Mouse (Mus musculus) NIH3T3 (cell line): ENCODE results near the gene Ppm1l.

Experiments used
- DNase-seq: peaks from one replicate; pipeline ENCODE4 v3.0.0-alpha.2; 2012; ENCODE audit warnings: low read depth

Gene Ppm1l

DNA sequence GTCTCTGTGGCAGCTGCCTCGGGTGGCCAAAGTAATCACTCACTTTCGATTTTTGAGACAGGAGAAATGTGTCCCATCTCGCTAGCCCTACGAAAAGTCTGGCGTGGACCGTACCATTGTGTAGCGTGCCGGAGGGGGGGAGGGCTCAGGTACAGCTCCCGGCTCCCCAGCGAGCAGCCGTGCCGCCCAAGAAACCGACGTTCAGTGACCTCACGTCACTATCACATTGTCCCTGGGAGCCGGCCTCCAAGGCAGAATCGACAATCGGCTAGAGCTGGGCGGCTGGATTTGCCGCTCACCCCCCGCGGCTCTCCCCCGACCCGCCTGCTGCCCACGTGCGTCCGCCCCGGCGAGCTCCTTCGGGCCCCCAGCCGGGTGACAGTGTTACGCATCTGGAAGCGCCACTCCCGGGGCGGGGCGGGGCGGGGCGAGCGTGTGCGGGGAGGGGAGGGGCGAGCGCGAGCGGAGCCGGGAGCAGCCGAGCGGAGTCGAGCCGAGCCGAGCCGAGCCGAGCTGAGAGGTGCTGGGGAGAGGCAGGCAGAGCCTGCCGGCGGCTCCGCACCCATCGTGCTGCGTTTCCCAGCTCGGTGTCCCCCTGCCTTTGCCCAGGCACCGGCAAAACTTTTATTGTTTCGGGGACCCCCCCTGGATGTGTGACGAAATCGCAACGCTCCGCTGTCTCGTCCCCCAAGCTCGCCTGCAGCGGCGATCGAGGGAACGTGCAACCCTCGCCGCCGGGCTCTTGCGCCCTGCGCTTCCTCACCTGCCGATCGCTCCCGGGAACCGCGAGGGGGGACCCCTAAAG, at the start of gene Ppm1l:
Ppm1l (plus strand) TSS at position 471 of the 805 bp plus-strand sequence.
- peak; percentile 98 for DNase-seq

DNA sequence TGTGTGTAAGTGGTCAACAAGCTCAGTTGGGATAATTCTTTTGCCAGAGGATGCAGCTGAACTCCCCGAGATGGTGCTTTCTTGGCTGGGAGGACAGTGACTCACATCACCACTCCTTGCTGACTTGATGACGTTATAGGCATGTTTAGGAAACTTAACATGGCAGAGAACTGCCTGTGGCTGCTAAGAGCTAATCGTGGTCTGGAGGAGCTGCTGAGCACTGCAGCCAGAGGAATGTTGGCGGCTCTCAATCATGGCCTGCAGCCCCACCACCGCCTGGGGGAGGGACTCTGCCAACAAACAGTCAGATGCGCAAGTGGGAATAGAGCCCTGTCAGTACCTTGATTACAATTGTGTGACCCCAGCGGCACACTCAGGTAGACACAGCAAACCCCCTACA, 44.8 kb upstream of the Ppm1l start:
- peak; percentile 92 for DNase-seq

DNA sequence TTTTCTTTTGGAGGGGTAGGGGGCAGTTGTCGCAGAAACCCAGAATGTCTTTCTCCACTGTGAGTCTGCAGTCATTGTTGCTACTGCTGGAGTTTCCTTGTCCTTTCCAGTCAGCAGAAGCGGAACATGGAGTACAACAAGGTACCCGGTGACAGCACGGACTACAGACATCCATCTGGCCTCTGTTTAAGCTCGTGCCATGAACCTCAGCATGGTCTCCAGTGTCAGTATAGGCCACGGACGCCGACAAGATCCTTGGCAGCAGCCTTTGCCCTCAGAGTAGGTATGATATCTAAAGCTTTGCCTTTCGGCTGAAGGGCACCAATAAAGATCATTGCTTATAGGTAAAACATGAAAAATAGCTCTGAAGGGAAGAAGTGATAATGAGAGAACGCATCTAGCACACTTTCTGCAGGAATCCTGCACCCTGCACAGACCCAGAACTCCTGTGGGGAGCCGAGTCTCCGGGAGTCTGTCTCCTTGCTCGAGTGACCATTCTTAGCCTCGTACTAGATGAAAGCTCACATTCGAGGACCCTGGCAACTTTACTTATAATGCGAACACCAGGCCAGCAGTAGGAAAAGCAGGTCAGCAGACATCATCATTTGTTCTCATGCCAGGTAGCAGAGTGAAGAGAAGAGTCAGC, 42.5 kb upstream of the Ppm1l start:
- no peak for DNase-seq

DNA sequence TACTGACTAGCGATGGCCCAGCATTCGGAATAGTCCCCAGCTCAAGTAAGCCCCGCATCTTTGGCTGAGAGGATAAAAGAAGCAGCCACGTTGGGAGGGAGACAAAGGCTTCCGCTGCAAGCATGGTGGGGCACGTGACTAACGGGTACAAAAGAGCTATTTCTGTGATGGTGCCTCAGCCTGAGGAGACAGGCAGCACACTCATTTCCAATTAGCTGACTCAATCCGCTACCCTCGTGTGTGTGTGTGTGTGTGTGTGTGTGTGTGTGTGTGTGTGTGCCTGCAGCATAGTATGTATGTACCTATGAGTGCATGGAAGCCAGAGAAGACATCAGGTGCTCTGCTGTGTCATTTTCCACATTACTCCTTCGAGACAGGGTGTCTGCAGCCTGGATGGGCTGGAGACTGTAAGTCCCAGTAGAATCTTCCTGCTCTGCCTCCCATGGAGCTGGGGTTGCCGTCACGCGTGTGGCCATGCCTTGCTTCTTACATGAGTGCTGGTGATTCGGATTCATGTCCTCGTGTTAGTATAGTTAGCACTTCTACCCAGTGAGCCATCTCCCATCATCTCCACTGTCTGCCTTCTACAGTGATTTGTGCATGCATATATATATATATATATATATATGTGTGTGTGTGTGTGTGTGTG, 41.9 kb upstream of the Ppm1l start:
- no peak for DNase-seq

DNA sequence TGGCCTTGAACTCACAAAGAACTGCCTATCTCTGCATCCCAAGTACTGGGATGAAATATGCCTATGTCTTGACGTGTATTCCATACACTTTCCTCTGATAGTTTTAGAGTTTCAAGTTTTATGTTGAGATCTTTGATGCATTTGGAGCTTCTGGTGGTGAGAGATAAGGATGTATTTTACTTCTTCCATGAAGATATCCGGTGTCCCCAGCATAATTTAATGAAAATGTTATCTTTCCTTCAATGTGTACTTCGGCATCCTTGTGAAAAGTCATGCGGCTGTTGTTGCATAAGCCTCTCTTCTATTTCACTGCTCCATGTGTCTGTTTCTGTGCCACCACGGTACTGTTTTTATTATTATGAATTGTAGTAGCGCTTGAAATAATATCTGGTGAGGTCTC, 38.0 kb upstream of the Ppm1l start:
- no peak for DNase-seq

DNA sequence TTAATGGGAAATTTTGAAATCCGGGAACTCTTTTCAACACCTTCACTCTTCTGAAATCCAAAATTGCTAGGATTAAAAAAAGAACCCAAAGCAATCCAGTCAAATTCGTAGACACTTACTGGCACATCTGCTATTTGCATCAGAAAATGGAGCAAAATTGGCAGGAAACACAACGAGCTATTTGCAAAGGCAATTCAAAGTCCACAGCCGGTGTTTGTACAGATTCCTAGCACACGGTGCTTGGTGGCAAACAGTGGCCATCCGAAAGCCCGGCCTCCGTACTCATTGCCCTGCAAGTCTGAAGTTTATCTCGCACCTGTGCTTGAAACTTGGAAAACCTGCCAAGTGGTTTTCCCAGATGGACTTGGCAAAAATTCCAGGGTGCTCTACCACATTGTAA, 34.3 kb upstream of the Ppm1l start:
- no peak for DNase-seq

DNA sequence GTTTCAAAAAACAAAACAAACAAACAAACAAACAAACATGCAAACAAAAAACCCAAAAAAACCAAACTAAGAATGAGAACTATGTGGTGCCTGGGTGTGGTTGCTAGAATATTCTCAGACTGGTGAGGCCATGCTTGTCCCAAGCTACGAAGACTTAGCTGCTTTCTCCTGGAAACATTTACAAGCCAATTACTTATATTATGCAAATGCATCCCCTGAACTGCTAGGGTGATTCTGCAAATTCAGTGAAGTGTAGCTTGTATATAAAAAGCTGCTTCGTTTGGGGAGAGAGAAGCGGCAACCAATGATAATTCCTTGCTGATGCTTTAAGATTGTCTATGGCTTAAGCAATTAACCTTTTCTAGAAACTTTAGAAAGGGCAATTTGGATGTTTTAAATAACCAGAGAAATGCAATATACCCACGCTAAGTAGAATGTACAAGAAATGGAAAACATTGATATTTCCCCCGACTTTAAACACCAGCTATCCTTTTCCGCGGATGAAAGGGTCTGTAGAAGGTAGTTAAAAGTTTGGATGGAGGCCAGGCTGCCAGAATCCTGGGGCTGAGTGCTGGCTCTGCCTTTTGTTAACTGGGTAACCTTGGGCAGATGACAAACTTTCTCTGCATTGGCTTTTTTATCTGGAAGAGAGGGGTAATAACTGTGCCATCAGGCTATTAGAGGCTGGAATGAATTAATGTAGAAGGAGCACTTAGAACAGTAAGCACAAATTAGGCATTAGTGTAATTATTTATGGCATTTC, 33.4 kb upstream of the Ppm1l start:
- no peak for DNase-seq

DNA sequence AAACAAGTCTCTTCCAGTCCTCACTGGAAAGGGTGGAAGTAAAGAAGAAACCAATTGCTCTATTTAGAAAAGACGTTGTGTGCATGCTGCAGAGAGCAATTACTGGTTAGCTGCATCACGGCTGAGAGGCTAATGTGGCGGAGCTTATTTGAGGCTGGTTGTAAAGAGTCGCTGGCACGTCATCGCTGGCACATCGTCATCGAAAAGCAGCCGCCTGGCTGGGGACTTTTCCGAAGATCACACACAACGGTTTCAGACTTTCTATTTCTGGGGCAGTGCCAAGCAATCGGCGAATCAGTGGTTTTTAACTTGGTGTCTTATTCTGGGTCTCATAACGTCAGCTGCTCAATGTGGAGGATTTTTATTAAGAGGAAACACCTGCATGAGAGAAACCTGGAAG, 26.8 kb upstream of the Ppm1l start:
- no peak for DNase-seq

DNA sequence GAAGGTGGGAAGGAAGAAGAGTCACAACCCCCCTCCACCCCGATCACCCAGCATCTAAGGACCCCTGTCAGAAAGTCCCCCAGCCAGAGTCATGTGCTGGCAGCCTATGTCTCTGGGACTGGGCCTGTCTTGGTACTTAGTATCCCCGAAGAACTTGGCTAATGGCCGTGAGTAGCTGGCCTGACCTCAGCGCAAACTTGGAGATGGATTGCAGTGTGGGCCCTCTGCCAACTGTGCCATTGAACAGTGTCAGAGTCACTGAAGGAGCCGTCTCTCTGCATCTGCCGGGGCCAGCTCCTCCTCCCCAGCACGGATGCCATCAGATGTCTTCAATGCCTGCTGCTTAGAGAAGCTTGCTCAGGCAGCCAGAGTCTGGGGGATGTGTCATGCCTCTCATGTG, 26.4 kb upstream of the Ppm1l start:
- peak; percentile 46 for DNase-seq

DNA sequence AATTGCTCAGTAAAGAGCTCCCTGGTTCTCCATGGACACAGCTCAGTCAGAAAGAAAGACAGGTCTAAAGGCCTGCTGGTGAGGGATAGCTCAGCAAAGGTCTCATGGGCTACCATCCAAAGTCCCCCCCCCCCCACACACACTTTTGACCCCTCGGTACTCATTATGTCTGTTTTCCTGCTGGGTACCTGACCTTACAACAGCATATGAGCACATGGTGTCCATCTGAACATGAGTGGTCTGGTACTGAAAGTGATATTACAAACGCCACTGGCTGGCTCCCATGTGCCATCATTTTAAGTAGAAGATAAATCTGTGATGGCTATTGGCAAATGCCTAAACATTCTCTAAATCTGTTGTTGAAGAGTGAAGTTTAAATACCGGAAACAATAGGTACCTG, 25.8 kb upstream of the Ppm1l start:
- no peak for DNase-seq

DNA sequence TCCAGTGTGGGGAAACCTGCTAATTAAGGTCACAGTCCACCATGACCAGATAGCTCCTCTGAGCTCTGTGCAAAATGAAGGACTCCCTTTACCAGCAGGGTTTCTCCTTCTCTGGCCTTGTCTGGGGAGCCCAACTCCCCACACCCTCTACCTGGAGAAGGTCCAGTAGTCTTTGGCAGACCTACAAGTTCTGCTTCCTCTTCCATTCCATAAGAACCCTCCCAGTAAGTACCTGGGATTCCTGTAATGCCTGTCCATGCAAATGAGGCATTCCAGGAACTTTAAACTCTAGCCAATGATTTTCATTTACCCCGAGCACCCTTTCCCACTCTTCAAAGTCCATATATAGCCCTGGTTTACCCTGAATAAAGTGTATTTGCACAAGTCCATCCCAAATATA, 24.0 kb upstream of the Ppm1l start:
- no peak for DNase-seq

DNA sequence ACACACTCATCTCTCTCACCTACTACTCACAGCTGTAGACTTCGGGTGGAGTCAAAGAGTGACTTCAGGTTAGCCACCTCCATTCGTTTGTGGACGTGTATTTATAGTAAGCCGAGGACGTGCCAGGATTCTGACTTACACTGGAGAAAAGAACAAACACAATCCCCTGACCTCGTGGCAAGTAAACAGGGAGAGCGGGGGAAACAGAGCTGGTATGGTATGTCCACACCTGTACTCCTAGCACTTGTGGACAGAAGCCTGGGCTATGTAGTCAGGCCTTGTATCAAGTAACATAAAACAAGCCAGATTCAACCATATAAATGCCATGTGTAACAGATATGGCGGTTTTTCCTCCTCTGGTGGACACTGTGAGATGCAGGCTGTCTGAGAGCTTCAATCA, 20.4 kb upstream of the Ppm1l start:
- no peak for DNase-seq

DNA sequence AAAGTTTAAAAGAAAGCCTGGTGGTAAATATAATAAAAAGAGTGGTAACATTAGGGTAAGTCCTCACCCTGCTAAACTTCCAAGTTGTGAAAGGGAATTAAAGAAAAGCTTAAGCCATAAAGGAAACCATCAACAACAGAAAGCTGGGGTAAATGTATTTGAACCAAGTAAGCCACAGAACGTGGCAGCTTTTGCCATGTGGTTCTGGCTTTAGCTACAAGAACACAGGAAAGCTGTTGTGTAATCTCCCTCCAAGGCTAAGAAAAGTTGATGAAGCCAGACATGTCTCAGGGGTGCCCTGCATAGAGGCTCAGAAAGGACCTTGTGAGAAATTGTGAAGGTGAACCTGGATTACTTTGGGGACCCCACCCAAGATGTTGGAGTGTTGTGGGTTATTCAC, 16.5 kb upstream of the Ppm1l start:
- DNase-seq, result peak; percentile 22

DNA sequence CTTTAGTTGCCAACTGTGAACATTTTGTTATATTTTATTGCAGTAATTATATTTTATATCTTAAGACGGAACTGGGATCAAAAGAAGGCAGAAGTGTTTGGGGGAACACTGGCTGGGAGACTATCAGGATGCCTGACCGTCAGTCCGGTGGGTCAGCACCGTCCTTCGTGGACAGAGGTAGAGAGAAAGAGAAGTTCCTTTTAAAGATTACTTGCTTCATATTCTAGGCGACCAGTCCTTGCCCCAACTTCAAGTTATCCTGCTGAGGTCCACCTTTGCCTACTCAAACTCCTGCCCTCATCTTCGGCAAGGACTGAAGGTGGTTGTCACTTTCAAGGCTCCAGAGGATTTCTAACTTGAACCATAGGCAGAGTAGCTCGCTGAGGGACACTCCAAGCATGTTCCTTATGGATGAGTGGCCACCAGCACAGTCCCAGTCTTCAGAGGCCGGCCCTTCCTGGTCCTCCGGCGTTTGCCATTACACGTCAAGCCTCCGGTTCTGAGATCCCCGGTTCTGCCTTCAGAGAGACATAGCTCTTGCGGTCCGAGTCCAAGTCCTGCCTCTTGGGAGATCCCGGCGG, 761 bp upstream of the Ppm1l start:
- DNase-seq, result peak; percentile 68

DNA sequence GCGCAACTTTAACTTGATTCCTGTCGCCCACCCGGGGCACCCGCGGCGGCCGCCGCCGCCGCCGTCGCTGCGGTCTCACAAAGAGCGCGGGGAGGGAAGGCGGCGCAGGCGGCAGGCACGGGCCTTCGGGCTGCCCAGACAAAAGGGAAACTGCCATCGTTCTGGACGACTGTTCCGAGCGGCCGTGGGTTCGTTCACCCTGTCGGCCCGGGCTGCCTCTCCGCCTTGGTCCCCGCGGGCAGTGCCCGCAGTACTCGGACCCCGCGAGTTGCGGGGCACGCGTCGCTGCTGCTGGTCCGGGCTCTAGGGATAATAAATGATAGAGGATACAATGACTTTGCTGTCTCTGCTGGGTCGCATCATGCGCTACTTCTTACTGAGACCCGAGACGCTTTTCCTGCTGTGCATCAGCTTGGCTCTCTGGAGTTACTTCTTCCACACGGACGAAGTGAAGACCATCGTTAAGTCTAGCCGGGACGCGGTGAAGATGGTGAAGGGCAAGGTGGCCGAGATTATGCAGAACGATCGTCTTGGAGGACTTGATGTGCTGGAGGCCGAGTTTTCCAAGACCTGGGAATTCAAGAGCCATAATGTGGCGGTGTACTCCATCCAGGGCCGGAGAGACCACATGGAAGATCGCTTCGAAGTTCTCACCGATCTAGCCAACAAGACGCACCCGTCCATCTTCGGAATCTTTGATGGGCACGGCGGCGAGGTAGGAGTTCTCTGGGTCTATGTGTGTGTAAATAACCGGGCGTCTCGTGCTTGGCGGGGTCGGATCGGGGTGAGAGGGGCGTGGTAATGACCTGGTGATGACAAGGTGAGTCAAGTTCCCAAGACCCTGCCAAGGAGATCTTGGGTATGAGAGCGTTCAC, 827 bp downstream of the Ppm1l start:
- DNase-seq, result peak; percentile 68

DNA sequence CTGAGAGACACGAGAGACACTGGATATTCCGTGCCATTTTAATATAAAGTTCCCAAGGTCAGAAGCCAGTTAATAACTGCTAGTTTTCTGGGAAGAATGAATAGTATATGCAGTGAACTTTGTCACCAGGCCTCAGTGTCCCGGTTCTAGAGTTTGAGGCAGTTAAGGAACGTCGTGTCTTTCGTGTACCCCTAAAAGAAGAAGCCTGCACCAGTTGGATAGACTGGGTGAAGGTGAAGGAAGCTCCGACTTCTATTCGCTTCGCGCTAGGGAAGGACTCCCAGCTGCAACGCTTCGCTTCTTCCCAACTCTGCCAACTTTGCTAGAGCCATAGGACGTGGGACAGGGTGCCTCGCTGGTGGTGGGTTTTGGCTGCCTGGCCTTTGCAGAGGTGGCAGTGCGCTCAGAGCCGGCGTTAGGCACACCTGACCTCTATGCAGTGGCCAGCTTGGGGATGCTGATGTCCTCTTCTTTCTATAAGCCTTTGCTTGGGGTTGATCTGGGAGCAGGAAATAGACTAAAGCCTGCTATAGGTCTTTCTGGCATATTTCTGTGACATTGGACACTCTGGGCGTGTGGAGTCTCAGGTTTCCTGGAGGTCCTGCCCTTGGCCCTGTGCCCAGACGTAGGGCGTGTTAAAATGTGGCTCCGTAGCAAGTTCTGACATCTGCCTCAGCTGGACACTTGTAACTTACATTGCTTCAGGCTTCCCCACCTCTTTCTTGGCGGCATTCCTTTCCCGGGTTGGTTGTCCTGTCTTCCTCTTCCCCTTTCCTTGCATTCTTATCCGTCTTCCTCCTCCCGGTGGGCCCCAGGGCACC, 1.7 kb downstream of the Ppm1l start:
- peak; percentile 82 for DNase-seq

DNA sequence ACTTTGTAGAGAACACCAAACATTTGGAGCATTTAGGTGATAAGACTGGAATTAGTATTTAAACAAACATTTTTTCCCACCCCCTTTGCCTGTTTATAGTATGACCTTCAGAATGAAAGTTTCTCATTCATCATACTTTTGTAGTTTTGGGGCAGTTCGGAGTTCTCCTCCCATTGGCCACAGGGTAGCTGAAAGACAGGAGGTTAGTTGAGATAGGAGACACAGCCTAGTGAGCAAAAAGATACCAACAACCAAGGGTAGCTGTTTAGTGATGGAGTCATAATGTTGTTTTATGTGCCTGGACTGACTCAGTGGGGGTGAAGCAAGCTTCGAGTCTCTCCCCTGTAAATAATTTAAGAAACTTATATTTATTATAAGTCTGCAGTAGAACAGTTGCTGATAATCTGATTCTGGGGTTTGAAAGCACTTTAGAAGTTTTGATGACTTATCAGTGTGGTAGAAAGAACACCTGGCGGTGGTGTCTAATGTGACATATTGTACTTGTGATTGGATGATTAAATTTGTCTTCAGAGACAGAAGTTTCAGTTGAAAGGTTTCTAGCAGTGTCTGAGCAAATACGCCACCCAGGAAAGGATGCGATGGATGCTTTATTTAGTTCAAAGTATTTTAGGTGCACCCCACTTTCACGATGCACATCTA, 2.5 kb downstream of the Ppm1l start:
- peak; percentile 14 for DNase-seq

DNA sequence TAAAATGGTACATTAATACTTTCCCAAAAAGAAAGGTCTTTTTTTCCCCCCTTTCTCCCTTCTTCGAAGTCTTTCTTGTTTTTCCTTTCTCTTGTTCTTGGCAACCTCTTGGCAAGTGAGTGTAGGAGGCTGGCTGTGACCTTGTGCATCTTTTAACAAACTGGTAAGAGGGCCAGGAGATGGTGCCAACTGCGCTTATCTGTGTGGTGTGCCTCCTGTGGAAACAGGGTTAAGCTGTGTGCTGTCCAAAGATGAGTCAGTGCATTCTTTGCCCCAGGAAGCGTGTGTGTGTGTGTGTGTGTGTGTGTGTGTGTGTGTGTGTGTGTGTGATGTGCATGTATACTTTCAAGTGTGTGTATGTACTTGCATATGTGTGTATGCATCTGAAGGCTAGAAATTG, 7.3 kb downstream of the Ppm1l start:
- peak; percentile 74 for DNase-seq

DNA sequence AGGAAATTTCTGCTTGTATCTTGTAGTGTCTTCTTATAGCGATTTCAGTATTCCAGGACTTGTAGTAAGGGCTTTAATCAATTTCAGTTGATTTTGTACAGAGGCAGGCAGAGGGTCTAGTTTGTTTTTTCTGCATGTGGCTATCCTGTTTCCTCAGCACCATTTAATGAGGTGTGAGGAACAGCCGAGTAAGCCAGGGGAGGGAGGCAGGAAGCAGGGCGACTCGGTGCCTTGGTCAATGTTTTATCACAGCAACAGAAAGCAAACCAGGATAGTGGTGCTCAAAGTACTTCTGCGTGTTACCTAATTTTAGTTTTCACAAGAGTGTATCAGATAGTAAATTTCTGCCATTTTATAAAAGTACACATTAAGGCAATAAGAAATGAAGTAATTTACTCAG, 13.2 kb downstream of the Ppm1l start:
- DNase-seq, result no peak

DNA sequence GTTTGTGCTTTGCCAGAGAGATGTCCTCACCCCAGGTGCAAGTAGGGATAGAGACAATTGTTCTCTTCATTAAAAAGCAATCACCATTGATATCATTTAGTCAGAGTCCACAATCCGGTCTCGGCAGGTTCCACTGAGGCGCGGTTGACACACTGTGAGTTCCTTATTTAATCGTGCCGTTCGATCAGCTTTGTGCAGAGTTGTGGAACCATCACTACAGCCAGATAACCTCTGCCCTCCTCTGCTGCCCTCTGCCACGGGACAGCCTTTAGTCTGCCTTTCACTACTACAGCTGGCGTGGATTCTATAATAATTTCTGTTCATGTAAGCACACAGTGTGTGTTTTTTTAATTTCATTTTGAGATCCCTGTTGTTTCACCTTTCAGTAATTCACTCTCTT, 17.2 kb downstream of the Ppm1l start:
- no peak for DNase-seq
